Mouse (Mus musculus): ENCODE results near the gene Tmem116.
A peak's percentile ranks its signal among the peaks of the same experiment; 100 is the strongest.
"Not testable (repeated sequence)": the region's sequence is repeated elsewhere in the genome, so short reads cannot be mapped to it uniquely, and the experiment has no call there.

Tmem116 gene

GRCm38 (mm10) chr5:121463601-121464250 lies 12.0 kb downstream of the Tmem116 start:
- DNase-seq = no peak

DNA sequence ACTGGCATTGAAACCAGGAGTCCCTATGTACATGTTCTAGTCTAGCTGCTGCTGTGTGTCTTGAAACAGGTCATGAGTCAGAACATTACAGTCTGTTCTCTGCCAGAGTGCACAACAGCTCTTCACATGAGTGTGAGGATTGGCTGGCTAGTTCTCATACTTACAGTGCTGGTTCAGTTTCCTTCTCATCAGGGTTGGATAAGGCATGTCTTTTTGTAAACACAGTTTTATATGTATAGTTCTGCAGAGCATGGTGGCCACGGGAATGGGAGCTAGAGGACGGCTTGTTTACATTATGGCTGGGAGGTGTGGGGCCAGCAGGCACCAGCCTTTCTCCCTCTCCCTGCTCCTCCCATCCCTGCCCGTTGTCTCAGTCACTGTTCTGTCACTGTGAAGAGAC lies 17.9 kb downstream of the Tmem116 start:
- no peak for DNase-seq

DNA sequence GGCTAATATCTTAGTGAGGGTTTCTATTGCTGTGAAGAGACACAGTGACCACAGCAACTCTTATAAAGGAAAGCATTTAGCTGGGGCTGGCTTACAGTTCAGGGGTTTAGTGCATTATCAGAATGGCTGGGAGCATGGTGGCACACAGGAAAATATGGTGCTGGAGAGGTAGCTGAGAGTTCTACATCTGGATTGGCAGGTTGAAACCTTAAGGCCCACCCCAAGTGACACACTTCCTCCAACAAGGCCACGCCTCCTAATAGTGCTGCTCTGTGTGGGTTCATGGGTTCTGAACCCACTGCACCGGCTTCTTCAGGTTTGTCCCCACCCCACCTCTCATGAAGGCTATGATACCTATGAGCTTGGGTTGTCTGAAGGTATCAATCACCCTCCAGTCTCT lies 20.7 kb downstream of the Tmem116 start:
- no peak for DNase-seq

DNA sequence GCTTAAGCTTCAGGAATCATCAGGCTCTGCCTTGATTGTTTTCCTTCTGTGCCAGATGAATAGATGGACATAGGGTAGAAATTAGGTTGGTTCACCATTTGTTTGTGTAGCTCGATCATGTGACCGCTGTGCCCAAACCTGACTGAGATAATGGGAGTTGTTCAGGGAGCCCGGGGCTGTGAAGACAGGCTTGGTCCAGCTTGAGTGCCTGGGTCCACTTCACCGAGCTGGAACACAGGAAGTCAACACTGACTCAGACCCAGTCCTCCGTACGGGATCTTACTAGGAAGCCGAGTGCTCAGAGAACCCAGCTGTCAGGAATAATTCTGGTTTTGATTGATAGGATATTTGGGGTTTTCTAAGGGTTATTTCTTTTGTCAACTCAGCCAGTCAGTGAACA lies 22.9 kb downstream of the Tmem116 start:
- DNase-seq = no peak

DNA sequence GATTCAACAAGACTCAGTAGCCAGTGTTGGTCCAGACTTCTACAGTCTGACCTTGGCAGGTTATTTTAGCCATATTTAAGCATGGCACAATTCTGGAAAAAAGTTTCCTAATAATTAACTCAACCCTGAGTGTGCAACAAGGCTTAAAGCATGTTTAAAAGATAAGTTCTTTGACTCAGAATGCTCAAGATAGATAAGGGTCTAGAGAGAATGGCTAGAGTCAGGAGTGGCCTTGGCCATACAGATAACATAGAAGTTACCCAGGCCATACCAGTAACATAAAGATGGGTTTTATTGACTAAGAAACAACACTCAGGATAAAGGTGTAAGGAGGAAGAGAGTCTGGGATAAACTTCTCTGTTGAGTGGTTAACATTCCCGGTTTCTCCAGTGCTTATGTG lies 24.3 kb downstream of the Tmem116 start:
- DNase-seq = no peak

DNA sequence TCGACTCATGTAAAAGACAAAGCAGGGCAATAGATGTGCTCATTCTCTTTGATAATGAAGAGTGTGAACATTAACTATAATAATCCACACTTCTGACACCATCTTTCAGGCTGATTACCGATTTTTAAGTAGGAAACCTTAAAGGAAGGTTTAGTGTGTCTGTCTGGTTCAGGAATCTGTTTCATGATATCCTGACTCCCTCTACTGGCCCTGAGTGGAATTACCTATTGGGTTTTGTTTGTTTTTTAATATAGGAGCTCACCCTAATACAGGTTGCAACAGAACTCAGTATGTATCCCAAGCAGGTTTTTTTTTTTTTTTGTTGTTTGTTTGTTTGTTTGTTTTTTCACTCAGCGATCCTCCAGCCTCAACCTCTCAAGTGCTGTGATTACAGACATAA lies 26.0 kb downstream of the Tmem116 start:
- no peak for DNase-seq

- no peak for DNase-seq
These were observed 33.1 kb downstream of the Tmem116 start for GRCm38 (mm10) chr5:121484801-121485200.

- no peak for DNase-seq
These were observed 41.6 kb downstream of the Tmem116 start for GRCm38 (mm10) chr5:121493305-121493704.

- no peak for DNase-seq
These were observed 49.0 kb downstream of the Tmem116 start for GRCm38 (mm10) chr5:121500719-121501118.

DNA sequence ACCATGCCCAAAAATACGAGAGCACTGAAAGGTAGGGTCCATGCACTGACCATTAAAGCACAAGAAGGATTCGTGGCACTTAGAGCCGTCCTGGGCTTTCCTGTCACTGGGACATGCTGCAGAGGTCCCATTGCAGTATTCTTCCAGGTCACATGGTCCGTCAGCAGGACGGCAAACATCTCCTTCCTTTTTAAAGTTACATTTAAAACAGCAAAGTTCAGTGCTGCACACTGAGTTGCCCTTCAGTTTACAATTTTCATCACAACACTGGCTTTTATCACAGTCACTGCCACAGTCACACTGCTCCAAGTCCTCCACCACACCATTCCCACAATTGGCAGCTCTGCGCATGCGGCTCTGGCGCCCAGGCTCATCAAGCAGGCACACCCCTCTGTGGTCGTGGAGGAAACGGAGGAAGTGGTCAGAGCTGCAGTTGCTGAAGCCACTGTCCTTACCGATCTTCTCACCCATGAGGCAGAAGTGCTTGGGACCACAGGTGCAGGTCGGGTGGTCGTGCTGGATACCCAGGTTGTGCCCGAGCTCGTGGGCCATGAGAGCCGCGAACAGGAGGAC lies 49.8 kb downstream of the Tmem116 start:
- not testable (repeated sequence) for DNase-seq

DNA sequence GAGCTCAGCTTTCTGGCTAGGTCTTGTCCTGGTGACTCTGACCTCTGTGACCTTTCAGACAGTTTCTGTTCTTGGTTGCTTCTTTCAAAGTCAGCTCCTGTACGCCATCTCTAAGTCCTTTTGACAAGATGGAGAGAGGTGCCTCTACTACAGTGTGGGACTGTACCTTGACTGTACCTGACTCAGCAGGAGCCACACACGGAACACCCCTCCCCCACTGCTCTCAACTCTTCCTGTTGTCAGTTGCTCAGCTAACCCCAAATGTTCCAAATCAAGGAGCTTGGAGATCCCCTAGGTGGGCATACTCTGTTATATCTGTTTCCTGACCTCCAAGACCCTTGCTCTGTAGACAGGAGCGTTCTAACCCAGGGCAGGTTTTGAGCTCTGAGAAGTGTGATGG lies 51.5 kb downstream of the Tmem116 start, which contains the start of gene Adam1b:
Gene Adam1b, minus strand, starts transcription at position 205 of the 400 bp plus-strand sequence.
- no peak for DNase-seq

- DNase-seq = no peak
These were observed 55.2 kb downstream of the Tmem116 start for GRCm38 (mm10) chr5:121506846-121507245.

- DNase-seq = no peak
These were observed 58.3 kb downstream of the Tmem116 start for GRCm38 (mm10) chr5:121510009-121510408.

DNA sequence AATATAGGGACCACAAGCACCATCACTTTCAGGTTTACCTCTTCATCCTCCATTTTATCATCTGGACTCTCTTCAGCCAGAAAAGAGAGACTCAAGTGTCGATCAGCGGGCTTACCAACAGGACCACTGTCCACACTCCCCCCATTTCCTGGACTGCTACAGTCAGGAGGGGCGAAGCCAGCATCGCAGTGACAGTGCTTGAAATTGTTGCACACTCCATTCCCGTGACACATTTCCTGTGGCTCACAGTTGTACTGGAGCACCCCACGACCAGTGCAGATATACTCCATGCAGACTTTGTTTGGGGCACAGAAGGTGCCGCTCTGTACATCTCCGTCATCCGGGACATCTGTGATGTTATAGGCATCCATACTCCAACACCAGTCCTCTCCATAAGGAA lies 67.3 kb downstream of the Tmem116 start:
- no peak for DNase-seq

GRCm38 (mm10) chr5:121519758-121520157 lies 68.1 kb downstream of the Tmem116 start:
- DNase-seq = not testable (repeated sequence)

DNA sequence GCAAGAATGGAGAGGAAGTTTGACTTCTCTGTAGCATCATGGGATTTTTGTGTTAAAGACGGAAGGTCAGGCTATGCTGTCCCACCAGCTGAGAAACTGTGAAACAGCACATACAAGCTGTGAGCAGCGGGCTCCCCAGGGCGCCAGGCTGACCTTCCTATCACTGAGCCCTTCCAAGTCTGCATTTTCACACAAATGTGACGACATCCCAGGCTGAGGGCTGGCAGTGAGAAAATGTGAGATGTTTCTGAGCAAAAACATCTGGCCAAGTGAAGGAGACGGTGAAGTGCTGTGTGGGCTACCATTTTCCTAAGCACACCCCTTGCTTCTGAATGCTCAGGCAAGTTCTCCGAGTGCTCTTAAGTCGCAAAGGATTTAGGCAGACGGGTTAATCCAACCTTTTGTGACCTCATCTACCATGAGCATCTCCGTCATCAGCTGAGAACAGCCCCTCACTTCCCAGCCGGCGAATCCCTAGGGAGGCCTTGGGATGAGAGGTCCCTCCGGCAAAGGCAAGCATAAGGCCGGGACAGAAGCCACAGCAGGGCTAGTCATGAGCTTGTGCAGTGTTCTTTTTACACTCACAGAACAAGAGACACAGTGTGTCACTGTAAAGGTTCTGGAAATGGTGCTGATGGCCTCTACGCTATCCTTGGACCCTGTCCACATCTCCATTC lies 74.2 kb downstream of the Tmem116 start:
- peak; percentile 92 for DNase-seq

DNA sequence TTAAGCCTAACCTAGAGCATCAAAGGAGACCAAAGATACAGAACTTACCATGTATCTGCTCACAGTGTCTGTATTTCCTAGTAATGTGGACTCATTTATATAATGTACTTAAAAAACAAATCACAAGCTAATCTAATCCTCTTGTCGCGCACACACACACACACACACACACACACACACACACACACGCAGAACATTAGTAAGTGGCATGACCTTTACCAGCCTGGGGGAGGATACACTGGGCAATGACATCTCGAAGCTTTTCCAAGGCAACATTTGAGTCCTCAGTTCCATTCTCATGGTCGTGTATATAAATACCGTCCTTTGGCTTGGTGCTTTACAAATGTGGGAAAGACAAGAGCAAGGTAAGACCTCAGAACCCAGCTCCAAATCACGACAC lies 74.8 kb downstream of the Tmem116 start:
- DNase-seq = no peak

- peak; percentile 95 for DNase-seq
These were observed 75.3 kb downstream of the Tmem116 start for GRCm38 (mm10) chr5:121526961-121527360.

GRCm38 (mm10) chr5:121534521-121534920 lies 82.8 kb downstream of the Tmem116 start:
- no peak for DNase-seq

DNA sequence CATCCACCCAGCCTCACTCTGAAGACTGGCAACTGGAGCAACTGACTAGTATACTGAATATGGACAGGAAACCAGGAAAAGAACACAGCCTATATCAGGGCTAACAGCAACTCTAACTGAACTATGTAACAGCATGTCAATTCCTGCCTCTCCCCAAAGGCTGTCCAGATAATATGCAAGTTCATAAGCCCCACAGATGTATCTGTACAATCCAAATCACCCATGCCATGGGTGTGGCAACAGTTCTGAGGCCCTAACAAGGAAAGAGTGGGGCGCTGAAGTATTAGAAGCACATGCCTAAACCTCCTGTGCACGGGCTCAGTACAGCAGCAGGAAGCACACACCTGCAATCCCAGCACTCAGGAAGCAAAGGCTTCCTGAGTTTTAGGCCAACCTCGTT lies 83.4 kb downstream of the Tmem116 start:
- DNase-seq = no peak

- DNase-seq = no peak
These were observed 85.3 kb downstream of the Tmem116 start for GRCm38 (mm10) chr5:121536921-121537555.

GRCm38 (mm10) chr5:121537588-121537987 lies 85.9 kb downstream of the Tmem116 start:
- DNase-seq = no peak

DNA sequence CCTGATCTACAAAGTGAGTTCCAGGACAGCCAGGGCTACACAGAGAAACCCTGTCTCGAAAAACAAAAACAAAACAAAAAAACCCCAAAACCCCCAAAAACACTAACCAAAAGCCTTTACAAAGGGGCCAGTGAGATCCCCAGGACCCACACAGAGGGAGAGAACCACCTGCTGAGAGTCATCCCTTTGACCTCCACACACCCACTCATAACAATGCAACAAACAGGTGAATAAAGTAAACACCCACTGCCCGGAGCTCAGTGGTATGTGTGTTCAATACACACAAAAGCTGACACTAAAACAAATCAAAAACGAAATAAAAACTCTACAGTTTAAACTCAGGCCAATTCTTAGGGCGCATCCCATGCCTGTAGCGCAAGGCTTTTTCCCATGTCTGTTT lies 88.4 kb downstream of the Tmem116 start:
- no peak for DNase-seq

DNA sequence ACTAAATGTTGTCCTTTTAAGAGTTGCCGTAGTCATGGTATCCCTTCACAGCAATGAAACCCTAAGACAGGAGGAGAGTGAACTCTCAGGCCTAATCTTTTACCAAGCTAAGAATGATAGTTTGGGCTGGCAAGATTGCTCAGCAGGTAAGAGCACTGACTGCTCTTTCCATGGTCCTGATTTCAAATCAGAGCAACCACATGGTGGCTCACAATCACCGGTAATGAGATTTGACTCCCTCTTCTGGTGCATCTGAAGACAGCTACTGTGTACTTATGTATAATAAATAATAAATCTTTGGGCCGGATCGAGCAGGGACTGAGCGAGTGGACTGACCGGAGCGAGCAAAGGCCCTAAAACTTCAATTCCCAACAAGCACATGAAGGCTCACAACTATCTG lies 89.5 kb downstream of the Tmem116 start:
- DNase-seq = no peak

Measured in heart, adult 11 months (tissue).